Mouse (Mus musculus) lung, postnatal 0 days (tissue): ENCODE measurements around the gene Rhbdf2.

Experiments
- CTCF ChIP-seq: IDR thresholded peaks from 2 replicates; pipeline ENCODE4 v1.5.1; 2016; ENCODE audit warnings: antibody characterized with exemption, mild to moderate bottlenecking
- EP300 ChIP-seq: IDR thresholded peaks from 2 replicates; pipeline ENCODE4 v1.6.1; 2016; ENCODE audit warnings: antibody characterized with exemption, mild to moderate bottlenecking, control low read depth

- TF ChIP-seq CTCF (peak; percentile 82), EP300 (no peak)
These were observed 1.5 kb downstream of the Rhbdf2 start for GRCm38 (mm10) chr11:116625081-116626000.
